Mouse (Mus musculus): Measurements from ENCODE around the gene Rabif.

- TF ChIP-seq MAZ (IDR thresholded peaks at IDR 0.05; ENCODE audit: low read depth, low read length) (peak; percentile 53), POLR2A (IDR thresholded peaks at IDR 0.05; ENCODE audit: control insufficient read depth in 1 of 2, insufficient read depth in 1 of 2, low read depth in 1 of 2, low read length in 2 of 2, poor library complexity in 1 of 2) (no peak), GATA1 (IDR thresholded peaks at IDR 0.05; ENCODE audit: low read depth, low read length) (peak; percentile 94), CTCF (IDR thresholded peaks at IDR 0.05 in 2 of 3, conservative IDR thresholded peaks at IDR 0.05 in 1 of 3; ENCODE audit: control insufficient read depth in 1 of 3, insufficient read depth in 1 of 3, low read depth in 2 of 3, low read length in 3 of 3, poor library complexity in 1 of 3, severe bottlenecking in 1 of 3) (no peak), EP300 (IDR thresholded peaks at IDR 0.05; ENCODE audit: low read depth in 1 of 2, low read length in 2 of 2) (peak; percentile 95), NRF1 (IDR thresholded peaks at IDR 0.05; ENCODE audit: insufficient read depth, low read depth, low read length, poor library complexity, severe bottlenecking) (no peak)
Measured at GRCm38 (mm10) chr1:134520001-134520721, 25.7 kb downstream of the Rabif start.
